Mouse (Mus musculus): ENCODE measurements around the gene Zfp458. TPM values are rescaled to one million over a fixed set of nuclear protein-coding genes. Genes with fewer than 3 reads are reported as not detected.
A peak's percentile ranks its signal among the peaks of the same experiment; 100 is the strongest.
"Not testable (repeated sequence)": the region's sequence is repeated elsewhere in the genome, so short reads cannot be mapped to it uniquely, and the experiment has no call there.

The Zfp458 gene
- 1.9 TPM in 2 replicates for total RNA-seq (2014; rRNA removed)
- polyA plus RNA-seq (2012; rRNA removed) = 0.21 and 0.26 TPM in 2 replicates

GRCm38 (mm10) chr13:67278314-67278713 lies at the start of gene Zfp458:
Zfp458 (minus strand) TSS chr13:67278466.
- H3K79me2 ChIP-seq (ENCODE audit: control insufficient read depth, insufficient read depth, low read length) = no peaks in the 10 kb centered on the region
- H3K27ac ChIP-seq (replicated peaks; ENCODE audit: insufficient read depth, low read depth, low read length) = no peak within 1 kb of the TSS
- DNase-seq (ENCODE audit: extremely low read depth, low read depth, low spot score) = peak; percentile 4
- H3K9ac ChIP-seq (ENCODE audit: low read depth, low read length) = no peak within 1 kb of the TSS
- no peaks in the 10 kb centered on the region for H3K4me1 ChIP-seq (ENCODE audit: control insufficient read depth, insufficient read depth, low read length)
- WGBS = 45% methylated on average over 7 of the region's 7 CpGs
- H3K4me3 ChIP-seq (ENCODE audit: insufficient read depth, low read depth, low read length) = no peak within 1 kb of the TSS
- 0 out of 2 replicates have a peak, but pooled peaks cover 3% of the 10 kb centered on the region for H3K27me3 ChIP-seq (ENCODE audit: control insufficient read depth, insufficient read depth, low read length)
- TF ChIP-seq POLR2A (IDR thresholded peaks at IDR 0.05; ENCODE audit: extremely low read depth, insufficient read depth, low read length) (no peak), CTCF (IDR thresholded peaks at IDR 0.05; ENCODE audit: low read depth, low read length) (no peak)
- H3K36me3 ChIP-seq (ENCODE audit: control insufficient read depth, insufficient read depth, low read length) = no peaks in the 10 kb centered on the region

GRCm38 (mm10) chr13:67306718-67307117 lies 28.5 kb upstream of the Zfp458 start:
- no peak for DNase-seq (ENCODE audit: extremely low read depth, low read depth, low spot score)
- Histone ChIP-seq H3K9ac (ENCODE audit: low read depth, low read length) (no peak overlapping the region), H3K36me3 (ENCODE audit: control insufficient read depth, insufficient read depth, low read length) (no peaks in the 10 kb centered on the region), H3K4me1 (ENCODE audit: control insufficient read depth, insufficient read depth, low read length) (no peaks in the 10 kb centered on the region), H3K4me3 (ENCODE audit: insufficient read depth, low read depth, low read length) (no peak overlapping the region), H3K79me2 (ENCODE audit: control insufficient read depth, insufficient read depth, low read length) (no peaks in the 10 kb centered on the region), H3K27ac (replicated peaks; ENCODE audit: insufficient read depth, low read depth, low read length) (no peak overlapping the region), H3K27me3 (ENCODE audit: control insufficient read depth, insufficient read depth, low read length) (no peaks in the 10 kb centered on the region)
- WGBS = 18% methylated on average over 5 of the region's 5 CpGs
- TF ChIP-seq CTCF (IDR thresholded peaks at IDR 0.05; ENCODE audit: low read depth, low read length) (no peak), POLR2A (IDR thresholded peaks at IDR 0.05; ENCODE audit: extremely low read depth, insufficient read depth, low read length) (no peak)

GRCm38 (mm10) chr13:67305822-67306672 lies 27.8 kb upstream of the Zfp458 start, which contains the start of gene Zfp457:
Zfp457 (minus strand) TSS chr13:67306485.
- Histone ChIP-seq H3K27me3 (ENCODE audit: control insufficient read depth, insufficient read depth, low read length) (no peaks in the 10 kb centered on the region), H3K4me3 (ENCODE audit: insufficient read depth, low read depth, low read length) (peak within 1 kb of the TSS; percentile 60), H3K79me2 (ENCODE audit: control insufficient read depth, insufficient read depth, low read length) (no peaks in the 10 kb centered on the region), H3K9ac (ENCODE audit: low read depth, low read length) (peak within 1 kb of the TSS; percentile 58), H3K27ac (replicated peaks; ENCODE audit: insufficient read depth, low read depth, low read length) (peak within 1 kb of the TSS; percentile 76), H3K36me3 (ENCODE audit: control insufficient read depth, insufficient read depth, low read length) (no peaks in the 10 kb centered on the region), H3K4me1 (ENCODE audit: control insufficient read depth, insufficient read depth, low read length) (no peaks in the 10 kb centered on the region)
- peak; percentile 94 for DNase-seq (ENCODE audit: extremely low read depth, low read depth, low spot score)
- WGBS = 6% methylated on average over 16 of the region's 16 CpGs
- TF ChIP-seq POLR2A (IDR thresholded peaks at IDR 0.05; ENCODE audit: extremely low read depth, insufficient read depth, low read length) = 0 out of 2 replicates have a peak, but pooled peaks have one; percentile 12
- no peak for TF ChIP-seq CTCF (IDR thresholded peaks at IDR 0.05; ENCODE audit: low read depth, low read length)

- peak overlapping the region; percentile 82 for H3K4me3 ChIP-seq (ENCODE audit: insufficient read depth, low read depth, low read length)
- H3K36me3 ChIP-seq (ENCODE audit: control insufficient read depth, insufficient read depth, low read length); DNase-seq (ENCODE audit: extremely low read depth, low read depth, low spot score); H3K4me1 ChIP-seq (ENCODE audit: control insufficient read depth, insufficient read depth, low read length); H3K27me3 ChIP-seq (ENCODE audit: control insufficient read depth, insufficient read depth, low read length); H3K79me2 ChIP-seq (ENCODE audit: control insufficient read depth, insufficient read depth, low read length): not testable (repeated sequence)
- peak overlapping the region; percentile 45; the same call in 1 of the 2 replicates for H3K9ac ChIP-seq (ENCODE audit: low read depth, low read length)
- 44% methylated on average over 9 of the region's 9 CpGs for WGBS
- peak overlapping the region; percentile 37 for H3K27ac ChIP-seq (replicated peaks; ENCODE audit: insufficient read depth, low read depth, low read length)
Measured at GRCm38 (mm10) chr13:67269383-67270065, 8.7 kb downstream of the Zfp458 start.

GRCm38 (mm10) chr13:67268568-67269369 lies 9.5 kb downstream of the Zfp458 start:
- peak overlapping the region; percentile 81 for H3K9ac ChIP-seq (ENCODE audit: low read depth, low read length)
- peak; percentile 93 for DNase-seq (ENCODE audit: extremely low read depth, low read depth, low spot score)
- TF ChIP-seq POLR2A (IDR thresholded peaks at IDR 0.05; ENCODE audit: extremely low read depth, insufficient read depth, low read length) (no peak), CTCF (IDR thresholded peaks at IDR 0.05; ENCODE audit: low read depth, low read length) (no peak)
- 6% methylated on average over 18 of the region's 18 CpGs for WGBS
- no peaks in the 10 kb centered on the region; the same call in 1 of the 2 replicates for H3K79me2 ChIP-seq (ENCODE audit: control insufficient read depth, insufficient read depth, low read length)
- no peaks in the 10 kb centered on the region for H3K27me3 ChIP-seq (ENCODE audit: control insufficient read depth, insufficient read depth, low read length)
- H3K27ac ChIP-seq (replicated peaks; ENCODE audit: insufficient read depth, low read depth, low read length) = peak overlapping the region; percentile 66
- peak overlapping the region; percentile 82 for H3K4me3 ChIP-seq (ENCODE audit: insufficient read depth, low read depth, low read length)
- H3K4me1 ChIP-seq (ENCODE audit: control insufficient read depth, insufficient read depth, low read length) = peaks cover 2% of the 10 kb centered on the region; the same call in 1 of the 2 replicates
- H3K36me3 ChIP-seq (ENCODE audit: control insufficient read depth, insufficient read depth, low read length) = no peaks in the 10 kb centered on the region; the same call in 1 of the 2 replicates
